Mouse (Mus musculus) thymus, postnatal 25 days (tissue): ENCODE data around the gene Btbd35f4.
"Not testable (repeated sequence)": the region's sequence is repeated elsewhere in the genome, so short reads cannot be mapped to it uniquely, and the experiment has no call there.

Source experiments
- DNase-seq: peaks from one replicate; pipeline ENCODE4 v3.0.0; 2022

The Btbd35f4 gene

DNA sequence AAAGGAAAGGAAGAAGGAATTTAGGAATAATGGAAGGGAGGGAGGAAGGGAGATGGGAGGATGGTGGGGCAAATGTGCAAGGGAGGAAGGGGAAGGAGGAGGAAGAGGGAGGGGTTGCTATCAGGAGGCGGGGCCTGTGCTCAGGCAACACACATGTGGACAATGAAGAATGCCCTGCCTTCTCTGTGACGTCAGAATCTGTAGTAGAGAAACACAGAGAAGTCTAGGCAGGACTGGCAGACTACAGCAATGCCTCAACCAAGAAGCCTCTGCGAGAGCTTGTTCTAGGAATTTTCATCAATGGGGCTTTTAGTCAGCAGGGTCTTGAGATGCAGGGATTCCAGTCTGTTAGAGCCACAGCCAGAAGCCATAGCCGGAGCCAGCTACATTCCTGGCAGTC is at the start of gene Btbd35f4:
Gene Btbd35f4 (plus strand): TSS at position 301 of the 400 bp plus-strand sequence.
- DNase-seq, result not testable (repeated sequence)

DNA sequence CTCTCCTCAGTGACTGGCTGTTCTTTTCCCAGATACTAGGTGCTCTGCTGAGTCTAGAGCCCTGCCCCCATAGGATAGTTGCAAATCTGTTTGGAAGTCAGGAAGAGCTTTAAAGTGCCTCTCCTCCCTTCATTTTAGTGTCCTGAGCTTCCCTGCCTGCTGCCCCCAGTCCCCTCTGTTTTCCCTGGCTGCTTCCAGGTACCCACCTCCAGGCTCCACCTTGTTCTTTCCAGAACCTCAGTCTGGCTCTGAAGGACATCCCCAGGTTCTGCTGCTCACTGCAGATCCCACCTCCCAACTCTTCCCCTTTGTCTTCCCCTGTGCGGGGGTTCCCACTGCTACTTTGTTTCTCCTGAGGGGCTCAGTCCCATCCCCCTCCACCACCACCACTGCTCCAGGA is 39.7 kb downstream of the Btbd35f4 start:
- not testable (repeated sequence) for DNase-seq
